Mouse (Mus musculus) liver, postnatal 0 days (tissue): ENCODE results near the gene Zfhx2. TPM values are rescaled to one million over a fixed set of nuclear protein-coding genes. Genes with fewer than 3 reads are reported as not detected.

ENCODE experiments used
- ATAC-seq: fragments of 200-750 bp; cut with Nextera tagmentation; 2 replicates; pipeline ENCODE4 v1.8.0; 2017; ENCODE audit warnings: mild to moderate bottlenecking, moderate library complexity
- DNase-seq: peaks from one replicate; pipeline ENCODE4 v3.0.0-alpha.2; 2016
- H3K27ac ChIP-seq: fragments of 300-500 bp; sonication (generic); 2 replicates; pipeline ENCODE4 v1.5.1; 2014; ENCODE audit warnings: antibody characterized with exemption, moderate library complexity, mild to moderate bottlenecking, low read depth
- H3K27me3 ChIP-seq: fragments of 300-500 bp; sonication (generic); 2 replicates; pipeline ENCODE4 v1.6.1; 2014; ENCODE audit warnings: low read length, control low read depth, mixed read lengths; ENCODE audit not compliant: insufficient read depth
- H3K36me3 ChIP-seq: fragments of 300-500 bp; sonication (generic); replicated peaks from 2 replicates; pipeline ENCODE4 v1.6.1; 2014; ENCODE audit warnings: mild to moderate bottlenecking, control low read depth, low read length, moderate library complexity, mixed read lengths; ENCODE audit not compliant: insufficient read depth
- H3K4me1 ChIP-seq: fragments of 300-500 bp; sonication (generic); 2 replicates; pipeline ENCODE4 v1.6.1; 2014; ENCODE audit warnings: antibody characterized with exemption, mild to moderate bottlenecking, control low read depth; ENCODE audit not compliant: insufficient read depth
- H3K4me2 ChIP-seq: fragments of 300-500 bp; sonication (generic); 2 replicates; pipeline ENCODE4 v1.6.1; 2014; ENCODE audit warnings: low read depth, mild to moderate bottlenecking, low read length, moderate library complexity, mixed read lengths
- H3K4me3 ChIP-seq: fragments of 300-500 bp; sonication (generic); 2 replicates; pipeline ENCODE4 v1.5.1; 2014; ENCODE audit warnings: low read depth, low read length
- H3K9ac ChIP-seq: fragments of 300-500 bp; sonication (generic); replicated peaks from 2 replicates; pipeline ENCODE4 v1.6.1; 2014; ENCODE audit warnings: mild to moderate bottlenecking, moderate library complexity
- H3K9me3 ChIP-seq: fragments of 300-500 bp; sonication (generic); 2 replicates; pipeline ENCODE4 v1.6.1; 2016; ENCODE audit warnings: mild to moderate bottlenecking, control low read depth, low read length, mixed read lengths
- CTCF ChIP-seq: sonication (generic); IDR thresholded peaks from 2 replicates; pipeline ENCODE4 v1.5.1; 2016; ENCODE audit warnings: antibody characterized with exemption, low read depth
- EP300 ChIP-seq: IDR thresholded peaks from 2 replicates; pipeline ENCODE4 v1.6.1; 2016; ENCODE audit warnings: antibody characterized with exemption, low read depth, mild to moderate bottlenecking
- WGBS: fragments of 180-500 bp; shearing (Covaris S2); extraction: QIAGEN DNeasy Blood & Tissue Kit; methylation state at CpG from one replicate; pipeline ENCODE4 v1.1.7; 2014; ENCODE audit not compliant: insufficient replicate concordance; 5-methylcytosine and 5-hydroxymethylcytosine counted together
- polyA plus RNA-seq: library from polyadenylated mRNA; unstranded; fragments of >200 nt; fragmentation: Nextera tagmentation; extraction: Ambion mirVana; gene quantifications from 2 replicates; pipeline ENCODE4 v1.2.1, GENCODE M21; 2015

Zfhx2 gene
- polyA plus RNA-seq, 1 experiment from 2014 or later: 1.0 TPM

- no peak for ATAC-seq
- Histone ChIP-seq H3K4me1 (peaks cover 3% of the 10 kb centered on the region; the same call in 1 of the 2 replicates), H3K36me3 (no peaks in the 10 kb centered on the region), H3K9ac (no peak overlapping the region), H3K27me3 (peaks cover 17% of the 10 kb centered on the region), H3K4me2 (no peak overlapping the region), H3K27ac (no peak overlapping the region), H3K4me3 (no peak overlapping the region), H3K9me3 (no peaks in the 10 kb centered on the region)
- TF ChIP-seq CTCF: no peak
- no peak for TF ChIP-seq EP300
- no peak for DNase-seq
- WGBS: 46% methylated on average over 15 of the region's 15 CpGs
Measured at GRCm38 (mm10) chr14:55077481-55078365, 14.4 kb downstream of the Zfhx2 start.

DNA sequence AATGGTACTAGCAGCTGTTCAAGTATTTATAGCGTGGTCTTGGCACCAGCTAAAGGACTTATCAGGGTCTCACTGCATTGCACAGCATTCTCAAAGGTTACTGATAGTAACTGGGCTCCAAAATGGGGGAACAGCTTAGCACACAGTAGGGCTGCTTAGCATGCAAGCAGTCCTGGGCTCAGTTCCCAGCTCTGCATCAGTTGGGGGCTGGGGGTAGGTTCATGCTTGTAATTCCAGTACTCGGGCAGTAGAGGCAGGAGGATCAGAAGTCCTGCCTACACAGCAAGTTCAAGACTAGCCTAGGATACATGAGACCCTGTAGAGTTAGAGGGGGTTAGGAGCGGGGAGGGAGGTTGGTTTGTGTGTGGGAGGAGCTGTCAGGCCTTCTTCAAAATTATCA, 15.2 kb downstream of the Zfhx2 start:
- no peaks in the 10 kb centered on the region for H3K9me3 ChIP-seq
- 61% methylated on average over 3 of the region's 3 CpGs for WGBS
- H3K4me2 ChIP-seq: no peak overlapping the region
- no peak overlapping the region for H3K9ac ChIP-seq
- no peaks in the 10 kb centered on the region for H3K36me3 ChIP-seq
- DNase-seq (no peak), ATAC-seq (no peak)
- H3K4me1 ChIP-seq: peaks cover 3% of the 10 kb centered on the region; the same call in 1 of the 2 replicates
- TF ChIP-seq CTCF (no peak), EP300 (no peak)
- H3K27ac ChIP-seq: no peak overlapping the region
- H3K27me3 ChIP-seq: peaks cover 17% of the 10 kb centered on the region
- no peak overlapping the region for H3K4me3 ChIP-seq

- TF ChIP-seq CTCF (no peak), EP300 (no peak)
- Histone ChIP-seq H3K27me3 (peaks cover 17% of the 10 kb centered on the region), H3K4me2 (no peak overlapping the region), H3K36me3 (no peaks in the 10 kb centered on the region), H3K4me1 (peaks cover 3% of the 10 kb centered on the region; the same call in 1 of the 2 replicates), H3K9me3 (no peaks in the 10 kb centered on the region), H3K4me3 (no peak overlapping the region), H3K27ac (no peak overlapping the region), H3K9ac (no peak overlapping the region)
- 58% methylated on average over 6 of the region's 6 CpGs for WGBS
- DNase-seq: no peak
- ATAC-seq: no peak
Measured at GRCm38 (mm10) chr14:55076224-55076623, 15.9 kb downstream of the Zfhx2 start.

GRCm38 (mm10) chr14:55074416-55074815, 17.7 kb downstream of the Zfhx2 start:
- DNase-seq (no peak), ATAC-seq (no peak)
- no peak overlapping the region for H3K27ac ChIP-seq
- peaks cover 17% of the 10 kb centered on the region for H3K27me3 ChIP-seq
- H3K4me3 ChIP-seq: no peak overlapping the region
- no peaks in the 10 kb centered on the region for H3K9me3 ChIP-seq
- 91% methylated on average over 12 of the region's 12 CpGs for WGBS
- TF ChIP-seq CTCF (no peak), EP300 (no peak)
- no peaks in the 10 kb centered on the region for H3K36me3 ChIP-seq
- H3K9ac ChIP-seq: no peak overlapping the region
- no peak overlapping the region for H3K4me2 ChIP-seq
- H3K4me1 ChIP-seq: peaks cover 3% of the 10 kb centered on the region; the same call in 1 of the 2 replicates

DNA sequence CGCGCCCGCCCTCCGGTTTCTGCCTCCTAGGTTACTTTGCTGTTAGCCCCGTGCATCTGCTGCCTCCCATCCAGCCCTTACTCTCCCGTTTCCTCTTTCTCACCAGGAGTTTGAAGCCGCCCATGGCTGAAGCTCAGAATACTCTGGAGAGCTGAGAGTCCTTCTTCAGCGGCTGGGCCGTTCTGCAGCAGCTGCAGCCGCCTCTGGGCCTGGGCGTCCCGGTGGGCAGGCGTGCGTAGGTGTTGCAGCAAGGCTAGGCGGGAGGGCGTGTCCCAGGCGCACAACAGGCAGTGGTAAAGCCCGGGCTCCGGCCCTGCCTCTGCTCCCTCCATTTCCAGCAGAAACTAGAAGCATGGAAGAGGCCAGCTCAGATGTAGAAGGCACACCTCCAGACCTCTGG, 20.4 kb downstream of the Zfhx2 start:
- H3K27me3 ChIP-seq: no peaks in the 10 kb centered on the region
- H3K27ac ChIP-seq: no peak overlapping the region
- WGBS: 37% methylated on average over 18 of the region's 19 CpGs
- no peak overlapping the region for H3K9ac ChIP-seq
- TF ChIP-seq CTCF (no peak), EP300 (no peak)
- H3K4me3 ChIP-seq: no peak overlapping the region
- no peak for ATAC-seq
- H3K36me3 ChIP-seq: no peaks in the 10 kb centered on the region
- DNase-seq: no peak
- no peaks in the 10 kb centered on the region for H3K4me1 ChIP-seq
- H3K4me2 ChIP-seq: no peak overlapping the region
- no peaks in the 10 kb centered on the region for H3K9me3 ChIP-seq

DNA sequence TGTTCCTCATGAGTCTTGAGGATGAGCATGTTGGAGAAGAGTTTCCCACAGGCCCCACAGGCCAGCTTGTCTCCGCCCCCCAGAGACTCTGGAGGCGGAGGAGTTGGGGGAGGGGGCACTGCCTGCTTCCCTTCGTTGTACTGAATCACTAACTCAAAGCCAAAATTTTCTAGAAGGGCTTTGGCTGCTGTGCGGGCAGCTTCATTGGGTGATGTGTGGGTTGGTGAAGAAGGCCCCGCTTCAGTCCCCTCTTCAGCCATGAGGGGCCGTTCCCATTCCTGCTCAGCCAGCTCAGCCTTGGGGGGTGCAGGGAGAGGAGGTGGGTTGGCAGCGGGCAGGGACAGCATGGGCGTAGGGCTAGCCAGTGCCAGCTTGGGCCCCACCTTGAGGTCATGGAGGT, 26.1 kb downstream of the Zfhx2 start:
- ATAC-seq: no peak
- Histone ChIP-seq H3K36me3 (no peaks in the 10 kb centered on the region), H3K4me2 (no peak overlapping the region), H3K27ac (no peak overlapping the region), H3K9me3 (no peaks in the 10 kb centered on the region), H3K4me3 (no peak overlapping the region), H3K9ac (no peak overlapping the region), H3K4me1 (peaks cover 11% of the 10 kb centered on the region; the same call in 1 of the 2 replicates), H3K27me3 (no peaks in the 10 kb centered on the region)
- DNase-seq: no peak
- TF ChIP-seq EP300: no peak
- TF ChIP-seq CTCF: no peak
- 92% methylated on average over 8 of the region's 8 CpGs for WGBS
